Mouse (Mus musculus) mesoderm, embryonic 11.5 days (tissue): ENCODE results near the gene Saxo1.
A peak's percentile ranks its signal among the peaks of the same experiment; 100 is the strongest.

Source experiments
- DNase-seq: peaks from one replicate; pipeline ENCODE4 v3.0.0-alpha.2; 2012; ENCODE audit warnings: low read depth, low spot score

Saxo1 gene

DNA sequence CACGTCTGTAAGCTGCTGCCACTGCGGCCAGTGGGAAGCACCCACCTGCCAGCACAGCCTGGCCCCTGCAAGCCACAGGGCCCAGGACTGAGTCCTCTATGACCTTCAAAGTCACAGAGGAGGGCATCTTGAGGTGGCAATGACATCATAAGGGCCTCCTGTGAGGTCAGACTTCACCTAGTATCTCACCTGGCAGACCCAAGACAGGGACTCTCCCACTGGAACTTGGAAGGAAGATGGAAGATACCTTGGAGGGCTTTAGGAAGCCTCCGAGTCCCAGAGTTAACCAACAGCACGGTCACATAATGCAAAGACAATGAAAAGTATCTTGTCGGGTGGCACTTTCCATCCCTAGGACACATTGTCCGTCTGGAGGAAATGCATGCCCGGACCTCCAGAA is at the start of gene Saxo1:
TSS of gene Saxo1 (minus strand) at position 101 of the 400 bp plus-strand sequence.
- no peak for DNase-seq

GRCm38 (mm10) chr4:86591304-86591703 is 33.2 kb upstream of the Saxo1 start:
- no peak for DNase-seq

GRCm38 (mm10) chr4:86588236-86588635 is 30.1 kb upstream of the Saxo1 start:
- no peak for DNase-seq

GRCm38 (mm10) chr4:86580591-86580990 is 22.5 kb upstream of the Saxo1 start:
- DNase-seq = no peak

DNA sequence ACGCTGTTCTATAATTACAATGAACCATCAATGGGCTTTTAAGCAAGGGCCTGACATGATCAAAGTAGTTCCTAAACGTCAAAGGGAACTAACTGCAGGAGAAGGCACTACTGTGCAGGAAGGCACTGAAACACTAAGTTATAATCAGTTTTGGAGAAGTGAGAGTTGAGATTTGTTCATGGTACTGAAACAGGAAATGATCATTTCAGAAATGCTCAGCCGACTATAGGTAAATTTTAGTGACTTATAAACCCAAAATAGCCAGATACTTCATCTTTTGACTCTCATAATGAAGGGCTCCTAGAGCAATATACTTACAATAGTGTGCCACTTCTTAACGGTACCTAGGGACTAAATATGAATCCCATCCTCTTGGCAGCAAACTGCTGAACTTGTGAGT is 21.9 kb upstream of the Saxo1 start:
- no peak for DNase-seq

- no peak for DNase-seq
These were observed 18.6 kb upstream of the Saxo1 start for GRCm38 (mm10) chr4:86576630-86577225.

GRCm38 (mm10) chr4:86576120-86576541 is 18.0 kb upstream of the Saxo1 start:
- peak; percentile 58 for DNase-seq

DNA sequence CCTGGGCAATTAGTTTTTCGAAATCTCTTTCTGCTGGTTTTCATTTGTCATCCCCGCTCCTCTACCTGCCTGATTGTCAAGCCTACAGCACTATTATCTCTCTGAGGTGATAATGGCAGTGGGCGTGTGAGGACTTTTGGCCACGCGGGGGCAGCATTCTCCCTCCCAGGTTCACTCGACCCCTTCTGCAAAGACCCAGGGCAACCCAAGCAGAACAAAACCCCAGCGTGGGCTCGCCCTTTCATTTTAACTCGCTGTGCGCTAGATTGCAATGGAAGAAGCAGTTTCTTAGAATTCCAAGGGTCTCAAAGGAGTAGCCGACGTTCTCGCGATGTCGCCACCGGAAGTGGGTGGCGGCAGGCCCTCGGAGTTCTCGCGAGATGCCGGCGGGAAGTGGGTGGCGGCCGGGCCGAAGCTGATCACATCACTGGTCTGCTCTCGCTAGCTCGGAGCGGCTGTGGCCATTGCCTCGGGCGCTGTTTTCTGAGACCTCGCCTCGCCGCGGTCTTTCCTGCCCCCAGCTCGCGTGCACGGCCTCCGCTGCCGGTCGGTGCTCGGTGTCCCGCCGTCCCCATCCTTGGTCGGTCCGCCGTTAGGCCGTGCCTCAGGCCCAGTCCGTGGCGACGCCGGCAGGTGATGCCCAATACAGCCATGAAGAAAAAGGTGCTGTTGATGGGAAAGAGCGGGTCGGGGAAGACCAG is 17.3 kb upstream of the Saxo1 start, which contains the start of gene Rraga:
TSS of gene Rraga (plus strand) at position 386 of the 701 bp plus-strand sequence.
- peak; percentile 97 for DNase-seq

DNA sequence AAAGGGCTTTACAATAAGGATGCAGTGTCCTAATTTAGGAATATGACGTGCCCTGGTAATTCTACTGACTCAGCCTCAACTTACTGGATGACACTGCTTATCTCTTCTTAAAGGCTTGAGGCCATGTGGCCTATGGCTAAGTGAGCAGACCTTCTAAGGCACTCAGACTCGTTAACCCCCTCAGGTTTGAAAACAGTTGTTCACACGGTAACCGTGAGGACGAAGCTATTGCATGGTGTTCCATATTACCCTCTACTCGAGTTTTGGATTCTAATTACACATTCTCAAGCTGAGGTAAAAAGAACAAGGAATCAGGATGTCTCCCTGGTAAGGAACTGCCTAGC is 16.8 kb upstream of the Saxo1 start:
- DNase-seq = no peak

DNA sequence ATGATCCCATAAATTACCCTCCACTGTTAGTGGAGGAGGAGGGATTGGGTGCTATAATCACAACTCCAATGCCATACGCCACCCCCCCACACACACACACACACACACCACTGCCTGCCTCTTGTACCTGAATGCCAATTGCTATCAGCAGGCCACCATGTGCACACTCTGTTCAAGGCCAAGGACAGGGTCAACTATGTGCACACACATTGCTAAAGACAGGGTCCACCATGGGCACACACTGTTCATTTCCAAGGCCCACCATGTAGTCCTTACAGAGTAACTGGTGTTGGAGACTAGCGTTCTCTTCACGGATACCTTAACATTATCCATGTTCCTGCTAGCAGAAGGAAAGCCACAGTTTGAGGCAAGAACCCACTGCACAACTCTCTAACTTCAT is 2.9 kb upstream of the Saxo1 start:
- DNase-seq = no peak

- DNase-seq = no peak
These were observed 878 bp upstream of the Saxo1 start for GRCm38 (mm10) chr4:86559006-86559405.

- no peak for DNase-seq
These were observed 757 bp downstream of the Saxo1 start for GRCm38 (mm10) chr4:86557371-86557770.

DNA sequence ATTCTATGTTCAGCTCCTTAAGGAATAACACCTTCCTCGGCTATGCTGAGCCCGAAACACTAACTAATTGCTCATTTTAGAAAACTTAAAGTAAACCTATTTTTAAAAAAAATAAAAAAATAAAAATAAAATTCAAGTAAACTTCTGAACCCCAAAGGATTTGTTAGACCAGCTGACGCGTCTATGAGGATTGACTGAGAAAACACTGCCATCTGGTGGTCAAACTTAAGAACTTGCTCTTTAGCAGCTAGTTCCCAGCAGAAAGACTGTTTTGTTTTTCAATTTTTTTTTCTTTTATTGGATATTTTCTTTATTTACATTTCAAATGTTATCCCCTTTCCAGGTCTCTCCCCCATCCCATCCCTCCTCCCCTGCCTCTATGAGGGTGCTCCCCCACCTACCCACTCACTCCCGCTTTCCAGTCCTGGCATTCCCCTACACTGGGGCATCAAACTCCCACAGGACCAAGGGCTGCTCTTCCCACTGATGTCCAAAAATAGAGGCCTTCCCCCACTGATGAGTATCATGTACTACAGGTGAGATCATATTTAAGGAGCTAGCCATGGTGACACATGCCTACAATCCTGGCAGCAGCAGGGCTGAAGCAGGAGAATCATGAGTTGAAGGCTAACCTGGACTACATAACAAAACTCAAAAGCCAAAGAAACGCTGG is 3.0 kb downstream of the Saxo1 start:
- peak; percentile 54 for DNase-seq

- no peak for DNase-seq
These were observed 9.8 kb downstream of the Saxo1 start for GRCm38 (mm10) chr4:86548332-86548731.

DNA sequence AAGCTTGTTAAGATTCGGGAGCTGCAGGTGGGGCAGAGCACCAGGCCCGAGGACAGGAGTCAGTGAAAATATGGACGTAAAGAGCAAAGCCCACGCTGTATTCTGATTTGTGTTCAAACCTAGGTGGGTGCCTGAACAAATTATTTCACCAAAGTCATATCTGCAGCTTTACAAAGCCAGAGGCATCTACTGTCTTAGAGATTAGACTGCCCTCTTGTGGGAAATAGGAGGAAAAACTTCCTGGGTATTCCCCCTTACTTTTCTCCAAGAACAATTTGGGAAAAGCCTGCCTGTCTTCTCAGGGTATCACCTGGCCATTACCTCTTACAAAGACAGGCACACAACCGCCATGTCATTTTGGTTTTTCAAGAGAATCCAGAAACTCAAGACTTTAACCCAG is 12.5 kb downstream of the Saxo1 start:
- DNase-seq = peak; percentile 30

DNA sequence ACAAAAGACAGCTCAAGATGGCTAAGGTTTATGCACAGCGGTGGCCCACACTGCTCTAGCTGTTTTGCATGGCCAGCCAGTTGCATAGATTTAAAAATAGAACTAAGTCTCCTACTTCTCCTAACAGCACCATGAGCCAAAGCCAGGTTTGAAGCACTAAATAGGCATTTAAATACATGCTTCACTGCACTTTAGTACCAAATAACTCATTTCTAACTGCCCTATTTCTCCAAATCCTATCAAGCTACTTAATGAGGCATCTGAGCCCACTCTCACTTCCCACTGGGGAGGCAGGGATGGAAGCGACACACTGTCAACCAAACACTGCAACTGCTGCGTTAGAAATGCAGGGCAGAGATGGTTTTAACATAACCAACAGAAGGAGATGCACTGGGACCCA is 14.1 kb downstream of the Saxo1 start:
- no peak for DNase-seq

DNA sequence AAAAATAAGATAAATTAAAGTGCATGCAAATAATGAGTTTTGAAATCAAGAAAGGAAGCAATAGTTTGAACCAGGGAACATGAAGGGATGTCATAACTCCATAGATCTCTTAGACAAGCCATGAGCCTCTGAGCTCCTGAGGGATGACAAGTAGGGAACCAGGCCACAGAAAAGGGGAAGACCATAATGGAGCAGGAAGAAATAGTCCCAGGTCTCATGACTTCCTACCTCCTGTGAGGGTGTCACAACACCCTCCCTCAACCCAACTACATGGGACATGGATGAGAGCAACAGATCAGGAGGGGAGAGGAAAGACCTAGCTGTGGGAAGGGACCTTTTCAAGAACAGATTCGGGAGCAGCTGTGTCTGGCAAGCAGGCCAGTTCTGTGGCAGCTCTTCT is 16.6 kb downstream of the Saxo1 start:
- DNase-seq = no peak

DNA sequence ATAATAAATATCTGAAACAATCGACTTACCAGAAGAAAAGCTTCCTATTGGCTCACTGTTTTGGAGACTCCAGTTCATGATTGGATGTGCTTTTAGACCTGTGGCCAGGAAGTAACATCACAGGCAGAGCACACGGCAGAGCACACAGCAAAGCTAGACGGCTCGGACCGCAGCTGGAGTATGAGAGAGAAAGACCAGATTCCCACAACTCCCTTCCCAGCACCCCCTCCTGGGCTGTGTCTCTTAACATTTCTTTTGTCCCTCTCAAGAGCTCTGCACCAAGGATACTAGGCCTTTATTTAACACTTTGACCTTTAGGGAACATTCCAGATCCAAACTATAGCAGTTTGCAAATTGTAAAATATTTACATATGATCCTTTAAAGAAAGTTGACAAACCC is 19.2 kb downstream of the Saxo1 start:
- DNase-seq = no peak

GRCm38 (mm10) chr4:86537972-86538371 is 20.2 kb downstream of the Saxo1 start:
- DNase-seq = peak; percentile 47

DNA sequence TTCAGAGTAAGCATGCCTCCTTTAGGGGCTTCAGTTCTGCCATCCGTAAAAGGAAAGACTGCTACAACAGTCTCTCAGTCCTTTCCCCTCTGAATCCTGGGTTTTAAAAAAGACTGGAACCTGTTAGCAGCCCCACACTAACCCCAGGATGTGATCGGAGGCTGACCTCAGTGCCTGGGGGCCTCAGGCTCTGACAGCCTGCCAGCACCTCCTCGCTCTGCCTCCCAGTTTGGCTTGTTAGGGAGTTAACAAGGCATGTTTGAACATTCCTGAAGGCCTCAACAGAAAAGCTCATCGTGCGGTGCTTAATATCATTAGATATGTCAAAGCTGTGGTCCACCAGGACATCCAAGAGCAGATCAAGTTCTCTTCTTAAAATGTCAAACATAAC is 24.0 kb downstream of the Saxo1 start:
- DNase-seq = no peak

DNA sequence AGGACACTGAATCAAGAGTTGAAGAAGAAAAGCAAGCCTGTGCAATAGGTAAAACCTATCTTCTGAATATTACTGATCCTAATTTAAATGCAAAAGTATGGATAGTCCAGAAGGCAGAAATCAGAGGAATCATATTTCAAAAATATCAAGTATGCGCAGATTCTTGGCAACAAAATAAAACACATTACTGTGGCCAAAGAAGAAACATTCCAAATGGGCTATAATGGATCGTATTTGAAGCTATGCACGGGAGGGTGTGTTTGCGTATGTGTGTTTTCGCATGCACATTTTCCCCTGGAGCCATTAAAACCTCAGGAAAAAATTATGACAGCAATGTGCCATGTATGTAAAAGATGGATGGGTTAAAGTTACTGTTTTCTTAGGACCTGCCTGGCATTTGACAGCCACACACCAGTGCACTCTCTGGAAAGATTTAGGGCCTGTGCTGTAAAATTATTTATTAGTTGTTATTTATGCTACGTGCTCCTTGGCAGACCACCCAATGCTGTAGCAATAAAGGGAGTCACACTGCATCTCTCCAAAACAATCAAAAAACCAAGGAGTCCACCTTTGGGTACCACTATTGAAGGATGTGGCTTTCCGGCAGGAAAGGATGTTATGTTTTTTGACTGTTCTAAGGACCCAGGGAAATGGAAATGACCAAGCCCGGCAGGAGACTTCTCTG is 24.6 kb downstream of the Saxo1 start:
- DNase-seq = no peak

- DNase-seq = no peak
These were observed 29.0 kb downstream of the Saxo1 start for GRCm38 (mm10) chr4:86529161-86529560.
